Mouse (Mus musculus) ovary, adult 18-20 months (tissue): ENCODE data around the gene Iqsec1.

Experiments used
- DNase-seq: peaks from one replicate; pipeline ENCODE4 v3.0.0; 2022; ENCODE audit warnings: low spot score, mixed read lengths

The Iqsec1 gene

GRCm38 (mm10) chr6:90783176-90783575 lies 205.3 kb downstream of the Iqsec1 start:
- DNase-seq = no peak

DNA sequence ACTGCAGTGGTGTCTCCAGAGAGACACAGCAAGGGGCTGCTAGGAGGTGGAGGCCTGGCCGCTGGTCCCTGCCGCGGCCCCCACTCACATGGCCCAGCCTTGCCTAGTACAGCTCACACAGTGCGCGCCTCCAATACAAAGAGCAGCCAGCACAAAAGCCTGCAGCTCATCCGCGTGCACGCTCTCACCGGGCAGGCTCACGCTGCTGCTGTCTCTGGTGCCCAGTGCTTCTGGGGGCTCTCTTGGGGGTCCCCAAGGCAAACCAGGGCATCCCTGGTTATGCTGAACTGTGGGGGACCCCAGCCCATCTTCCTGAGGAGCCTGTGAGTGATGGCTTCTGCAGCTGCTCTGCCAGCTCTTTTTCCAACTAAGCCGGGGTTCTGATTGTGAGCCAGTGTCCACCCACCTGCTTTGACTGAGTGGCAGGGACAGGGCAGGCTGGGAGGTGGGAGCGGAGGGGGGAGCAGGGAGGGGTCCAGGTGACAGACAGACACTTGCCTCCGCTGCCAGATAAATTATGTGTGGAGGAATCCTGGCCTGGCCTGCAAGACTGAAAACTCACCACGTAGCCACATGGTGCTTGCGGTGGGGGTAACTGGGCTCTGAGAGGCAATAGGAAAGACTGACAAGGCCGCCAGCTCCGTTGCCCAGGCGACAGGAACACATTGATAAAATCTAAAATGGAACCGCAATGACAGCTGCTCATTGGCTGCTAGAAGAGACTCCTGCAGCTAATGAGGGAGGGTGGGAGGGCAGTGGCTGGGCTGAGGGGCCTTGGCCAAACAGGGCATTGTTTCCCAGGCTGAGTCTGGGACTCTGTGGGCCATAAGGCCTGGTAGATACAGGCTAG lies 206.3 kb downstream of the Iqsec1 start:
- DNase-seq = peak; percentile 18

DNA sequence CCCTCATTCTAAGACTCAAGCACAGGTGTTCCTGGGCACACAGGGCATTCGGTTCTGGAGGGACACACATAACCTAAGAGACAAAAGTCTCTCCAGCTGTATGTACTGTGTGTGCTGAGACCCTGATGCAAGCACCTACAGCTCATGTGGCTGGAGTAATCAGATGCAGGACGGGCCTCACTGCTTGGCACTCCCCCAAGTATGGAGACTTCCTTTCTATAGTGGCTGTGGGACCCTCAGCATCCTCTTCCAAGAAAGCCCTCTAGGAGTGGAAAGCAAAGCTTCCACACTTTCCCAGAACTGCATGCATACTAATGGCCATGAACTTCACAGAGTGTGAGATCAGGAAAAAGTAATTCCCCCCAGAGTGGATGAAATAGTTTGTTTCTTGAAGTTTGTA lies 208.0 kb downstream of the Iqsec1 start:
- DNase-seq = no peak

DNA sequence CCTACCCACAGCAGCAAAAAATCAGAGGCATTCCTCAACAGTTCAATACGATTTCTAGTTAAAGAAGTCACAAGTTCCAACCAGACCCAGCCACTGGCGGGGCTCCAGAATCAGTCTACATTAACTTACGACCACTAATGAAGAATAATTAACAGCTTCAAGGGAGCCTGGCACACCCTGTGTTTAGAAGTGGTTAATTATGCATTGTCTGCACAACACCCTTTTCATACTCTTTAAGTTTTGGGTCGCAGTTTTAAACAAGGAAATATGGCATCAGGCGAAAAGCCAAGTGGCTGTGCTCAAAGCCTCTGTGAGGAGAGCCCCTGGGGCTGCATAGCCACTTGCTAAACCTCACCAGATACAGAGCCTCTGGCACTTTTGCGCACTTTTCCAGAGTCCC lies 209.6 kb downstream of the Iqsec1 start:
- no peak for DNase-seq

GRCm38 (mm10) chr6:90777302-90777701 lies 211.2 kb downstream of the Iqsec1 start:
- no peak for DNase-seq

GRCm38 (mm10) chr6:90775606-90776005 lies 212.9 kb downstream of the Iqsec1 start:
- no peak for DNase-seq

DNA sequence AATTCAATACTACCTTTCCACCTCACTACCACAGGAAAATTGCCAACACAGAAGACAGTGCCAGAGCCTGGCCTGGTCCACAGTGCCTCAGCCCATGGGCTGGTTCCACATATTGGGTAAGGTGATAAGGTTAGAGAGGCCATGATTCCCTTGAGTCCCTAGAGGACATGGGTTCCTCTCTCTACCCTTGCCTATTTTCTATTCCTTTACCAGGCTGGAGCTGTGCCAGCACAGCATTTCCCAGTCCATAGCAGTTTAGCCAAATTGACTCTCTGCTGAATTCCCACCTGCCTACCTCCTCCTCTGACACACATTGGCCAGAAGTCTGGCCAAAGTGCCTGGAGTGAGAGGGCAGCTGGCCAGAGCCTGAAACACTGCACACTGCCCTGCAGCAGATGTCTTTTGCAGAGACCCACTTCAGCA lies 214.7 kb downstream of the Iqsec1 start:
- no peak for DNase-seq

DNA sequence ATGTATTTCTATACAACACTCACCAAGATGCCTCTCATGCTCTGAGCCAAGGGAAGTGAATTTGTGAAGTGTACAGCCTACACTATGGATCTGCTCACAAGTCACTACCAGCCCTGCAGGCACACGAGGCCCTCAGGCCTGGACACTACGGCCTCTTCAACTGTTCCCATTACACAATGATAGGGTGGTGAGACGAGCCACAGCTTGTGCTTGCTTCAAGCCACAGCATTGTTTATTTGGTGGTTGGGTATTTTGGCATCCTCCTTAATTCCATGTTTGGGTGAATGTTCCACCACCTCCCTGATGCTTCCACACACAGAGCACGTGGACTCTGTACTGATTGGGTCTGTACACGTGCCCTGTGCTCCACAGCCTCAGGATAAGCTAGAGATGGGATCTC lies 216.4 kb downstream of the Iqsec1 start:
- DNase-seq = no peak

- DNase-seq = no peak
These were observed 220.0 kb downstream of the Iqsec1 start for GRCm38 (mm10) chr6:90768526-90768925.

DNA sequence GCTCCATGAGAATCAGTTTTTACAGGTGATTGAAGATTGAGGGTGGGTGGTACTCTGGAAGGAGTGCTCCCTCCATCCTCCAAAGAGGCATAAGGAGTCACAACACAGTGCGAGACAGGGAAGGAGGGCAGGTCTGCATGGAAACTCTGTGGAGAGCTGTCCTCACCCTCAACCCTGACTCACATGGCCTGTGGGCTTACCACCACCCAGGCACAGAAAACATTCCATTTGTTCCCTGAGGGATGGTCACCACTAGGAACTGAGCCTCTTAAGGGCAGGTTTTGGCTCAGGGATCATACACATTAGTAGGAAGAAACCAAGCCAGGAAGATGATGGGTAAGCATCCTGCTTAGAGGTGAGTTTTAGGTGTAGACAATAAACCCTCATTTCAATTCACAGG lies 220.6 kb downstream of the Iqsec1 start:
- no peak for DNase-seq

DNA sequence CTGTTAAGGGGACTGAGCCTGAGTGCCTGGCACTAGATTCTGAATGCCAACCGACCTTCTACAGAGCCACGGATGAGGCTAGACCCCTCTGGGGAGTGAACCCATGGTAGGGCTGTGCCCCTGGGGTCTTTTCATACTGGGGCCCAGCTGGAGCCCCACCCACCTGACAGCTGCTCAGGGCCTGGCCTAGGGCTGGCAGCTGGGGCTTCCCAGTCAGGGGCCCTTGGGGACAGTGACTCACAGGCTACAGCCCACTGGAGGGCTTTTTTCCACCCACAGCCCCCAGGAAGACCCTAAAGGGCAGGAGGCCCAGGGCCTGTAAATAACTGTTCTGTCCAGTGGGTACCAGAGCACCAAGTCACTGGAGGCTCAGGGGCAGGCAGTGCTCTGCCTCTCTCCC lies 223.7 kb downstream of the Iqsec1 start:
- DNase-seq = no peak

- DNase-seq = peak; percentile 91
These were observed 224.4 kb downstream of the Iqsec1 start for GRCm38 (mm10) chr6:90763959-90764591.

DNA sequence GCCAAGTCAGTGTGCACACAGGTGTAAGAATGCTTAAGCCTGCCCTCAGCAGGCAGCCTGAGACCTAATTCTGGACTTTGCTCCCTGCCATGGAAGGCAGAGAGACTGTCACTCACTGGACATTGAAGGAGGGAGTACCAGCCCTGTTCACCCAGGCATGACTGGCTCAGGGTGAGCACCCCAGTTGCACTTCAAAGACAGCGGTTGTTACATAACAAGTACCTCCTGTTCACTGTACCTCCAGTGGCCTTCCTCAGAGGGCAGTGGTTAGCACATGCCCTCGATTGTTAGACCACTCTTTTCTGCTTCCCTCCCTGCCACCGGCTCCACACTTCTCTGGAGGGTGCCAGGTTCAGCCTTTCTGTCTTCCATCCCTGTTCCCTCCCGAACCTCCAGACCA lies 225.2 kb downstream of the Iqsec1 start:
- DNase-seq = no peak

GRCm38 (mm10) chr6:90762120-90762736 lies 226.3 kb downstream of the Iqsec1 start:
- no peak for DNase-seq

GRCm38 (mm10) chr6:90761301-90762056 lies 227.0 kb downstream of the Iqsec1 start:
- DNase-seq = no peak

DNA sequence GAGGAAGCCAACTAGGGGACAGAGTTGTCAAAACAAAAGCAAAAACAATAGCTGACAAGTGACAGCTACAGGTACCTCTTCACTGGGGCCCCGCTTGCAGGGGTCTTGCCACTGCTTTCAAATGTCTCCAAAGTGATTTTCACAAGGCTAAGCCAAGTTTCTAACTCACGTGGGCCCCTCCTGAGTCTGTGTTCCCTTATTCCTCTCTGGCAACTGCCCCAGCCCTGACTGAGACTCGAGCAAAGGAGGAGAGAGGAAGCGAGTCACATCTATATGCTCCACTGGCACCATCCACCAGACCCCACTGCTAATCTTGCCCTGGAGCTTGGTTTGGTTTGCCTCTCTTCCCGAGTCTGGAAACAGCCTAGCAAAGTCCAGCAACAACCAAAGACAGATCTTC lies 227.6 kb downstream of the Iqsec1 start:
- DNase-seq = no peak

GRCm38 (mm10) chr6:90759754-90760153 lies 228.7 kb downstream of the Iqsec1 start:
- no peak for DNase-seq

- DNase-seq = no peak
These were observed 230.3 kb downstream of the Iqsec1 start for GRCm38 (mm10) chr6:90758155-90758554.

DNA sequence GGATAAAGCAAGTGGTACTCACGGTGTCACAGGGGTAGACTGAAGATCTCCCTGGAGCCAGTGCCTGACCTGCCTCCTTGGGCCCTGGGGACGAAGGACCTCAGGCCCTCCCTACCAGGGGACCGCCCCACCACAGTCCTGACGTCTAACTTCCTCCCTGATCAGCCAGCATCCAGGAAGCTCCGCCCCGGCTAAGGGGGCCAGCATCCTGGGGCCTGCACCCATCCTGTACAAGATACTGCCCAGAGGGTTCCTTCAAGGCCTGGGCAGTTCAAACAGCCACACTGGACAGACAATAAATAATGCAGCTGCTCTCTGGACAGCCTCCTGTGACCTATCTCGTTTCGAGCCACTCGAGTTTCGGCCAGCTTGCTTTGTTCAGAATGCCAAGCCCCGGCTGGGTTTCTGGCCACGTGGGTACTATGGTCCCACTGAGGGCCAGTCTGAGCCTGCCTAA lies 231.0 kb downstream of the Iqsec1 start:
- no peak for DNase-seq

DNA sequence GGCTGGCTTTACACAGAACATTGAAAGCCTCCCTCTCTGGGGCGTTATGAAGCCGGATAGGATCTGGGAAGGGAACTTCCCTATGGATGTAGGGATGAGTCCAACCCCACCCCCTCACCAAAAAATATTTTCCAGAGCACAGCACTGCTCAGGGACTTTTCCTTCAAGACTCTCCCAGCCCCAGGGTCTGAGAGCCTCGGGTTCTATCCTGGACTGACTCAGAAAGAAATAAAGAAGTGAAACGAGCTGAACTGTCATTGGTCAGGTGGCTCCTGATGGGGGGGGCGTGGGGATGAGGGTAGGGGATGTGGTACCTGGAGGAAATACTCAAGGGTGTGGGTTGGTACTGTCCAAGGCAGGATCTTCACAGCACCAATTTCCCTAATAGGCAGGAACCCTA lies 231.9 kb downstream of the Iqsec1 start:
- no peak for DNase-seq

- no peak for DNase-seq
These were observed 232.9 kb downstream of the Iqsec1 start for GRCm38 (mm10) chr6:90755613-90755941.

DNA sequence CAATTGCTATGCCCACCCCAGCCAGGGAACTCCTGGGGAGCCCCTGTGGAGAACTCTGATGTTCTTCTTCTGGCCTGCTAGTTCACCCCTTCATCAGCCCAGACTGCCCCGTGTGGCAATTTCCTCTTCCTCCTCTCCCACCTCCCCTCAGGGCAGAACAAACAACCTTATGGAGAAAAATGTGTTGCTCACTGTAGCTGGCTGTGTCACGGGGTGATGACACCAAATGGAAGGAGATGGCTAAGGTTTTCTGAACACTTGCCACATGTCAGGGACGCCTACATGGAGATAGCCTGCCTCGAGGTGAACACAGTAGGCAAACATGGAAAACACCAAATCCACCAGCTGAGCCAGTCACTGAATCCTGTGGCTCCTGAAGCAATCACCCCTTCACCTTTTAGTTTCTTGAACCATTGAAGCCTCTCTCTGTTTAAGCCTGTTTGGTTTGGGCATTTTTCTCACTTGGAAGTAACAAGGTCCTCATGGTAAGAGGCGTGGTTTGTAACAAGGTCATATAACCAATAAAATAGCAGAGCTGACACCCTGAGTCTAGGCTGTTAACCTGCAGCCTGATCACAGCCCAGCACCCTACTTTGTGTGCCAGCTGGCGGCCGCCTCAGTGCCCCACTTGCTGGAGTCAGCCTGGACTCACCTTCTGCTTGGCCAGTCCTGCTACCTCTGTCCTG lies 233.4 kb downstream of the Iqsec1 start:
- DNase-seq = no peak
